Mouse (Mus musculus) embryonic fibroblast, embryonic 13.5 days (primary cell): ENCODE results near the gene Fcgrt.

Source experiments
- CTCF ChIP-seq: IDR thresholded peaks from 2 replicates; pipeline ENCODE4 v1.5.1; 2011; ENCODE audit warnings: mild to moderate bottlenecking, control low read depth, low read length, moderate library complexity, borderline replicate concordance; ENCODE audit not compliant: insufficient read depth
- POLR2A ChIP-seq: IDR thresholded peaks from 2 replicates; pipeline ENCODE4 v1.6.1; 2011; ENCODE audit warnings: low read depth, mild to moderate bottlenecking, control low read depth, low read length, moderate library complexity

DNA sequence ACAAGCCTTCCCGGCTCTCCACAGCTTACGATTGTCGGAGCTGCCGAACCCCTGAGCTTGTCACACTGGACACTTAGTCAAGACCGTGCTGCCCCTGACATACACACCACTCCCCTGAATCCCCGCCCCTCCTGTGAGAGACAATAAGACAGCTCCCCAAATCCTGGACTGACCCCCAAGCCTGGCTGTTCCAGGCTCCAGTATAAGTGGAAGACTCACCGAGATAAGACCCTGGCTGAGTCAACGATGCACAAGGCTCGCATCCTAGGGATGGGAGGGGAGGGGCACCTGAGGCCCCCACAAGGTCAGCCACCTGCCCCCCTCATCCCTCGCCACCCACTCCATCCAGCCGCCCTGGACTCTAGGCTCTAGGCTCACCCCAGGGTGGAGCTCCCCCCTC, 28.2 kb upstream of the Fcgrt start:
- TF ChIP-seq POLR2A (no peak), CTCF (no peak)
